Mouse (Mus musculus) cerebellum, postnatal 14 days (tissue): Measurements from ENCODE around the gene Sf3a2.

Experiments used
- DNase-seq, 2 experiments: peaks; one replicate each; pipeline ENCODE4 v3.0.0; 2021; ENCODE audit warnings: mixed read lengths in 2 of 2

The Sf3a2 gene

GRCm38 (mm10) chr10:80798150-80799006 is at the start of gene Sf3a2, which contains the start of gene Plekhj1:
Gene Sf3a2, plus strand, starts transcription at chr10:80798198.
Gene Plekhj1, minus strand, starts transcription at chr10:80798626.
- peak; percentile 98 for DNase-seq

- DNase-seq = no peak
These were observed 49.4 kb upstream of the Sf3a2 start for GRCm38 (mm10) chr10:80748609-80749008.

GRCm38 (mm10) chr10:80751188-80751832 is 46.7 kb upstream of the Sf3a2 start:
- DNase-seq = peak; percentile 44 to 46

DNA sequence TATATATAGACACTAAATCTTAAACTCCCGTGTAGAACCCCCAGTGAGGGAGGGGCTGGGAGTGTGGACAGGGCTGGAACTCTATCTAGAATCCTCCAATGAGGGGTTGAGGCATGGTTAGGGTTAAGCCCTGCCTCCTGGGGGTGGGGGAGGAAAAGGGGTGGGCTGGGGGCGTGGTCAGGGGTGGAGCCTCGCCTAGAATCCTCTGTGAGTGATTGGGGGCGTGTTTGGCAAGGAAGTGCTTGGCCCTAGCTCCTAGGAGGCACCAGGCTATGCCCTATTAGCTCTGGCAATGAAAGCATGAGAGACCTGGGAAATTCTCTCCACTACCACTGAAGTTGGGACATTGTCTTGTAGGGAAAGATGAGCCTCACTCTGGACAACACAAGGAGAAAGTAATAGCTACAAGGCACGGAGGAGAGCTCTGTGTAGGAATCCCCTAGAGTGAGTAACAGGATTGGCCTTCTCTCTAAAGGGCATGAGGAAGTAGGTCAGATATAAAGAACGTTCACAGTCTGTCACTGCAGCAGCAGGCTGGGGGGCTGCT is 45.8 kb upstream of the Sf3a2 start:
- peak; percentile 57 to 81 for DNase-seq

DNA sequence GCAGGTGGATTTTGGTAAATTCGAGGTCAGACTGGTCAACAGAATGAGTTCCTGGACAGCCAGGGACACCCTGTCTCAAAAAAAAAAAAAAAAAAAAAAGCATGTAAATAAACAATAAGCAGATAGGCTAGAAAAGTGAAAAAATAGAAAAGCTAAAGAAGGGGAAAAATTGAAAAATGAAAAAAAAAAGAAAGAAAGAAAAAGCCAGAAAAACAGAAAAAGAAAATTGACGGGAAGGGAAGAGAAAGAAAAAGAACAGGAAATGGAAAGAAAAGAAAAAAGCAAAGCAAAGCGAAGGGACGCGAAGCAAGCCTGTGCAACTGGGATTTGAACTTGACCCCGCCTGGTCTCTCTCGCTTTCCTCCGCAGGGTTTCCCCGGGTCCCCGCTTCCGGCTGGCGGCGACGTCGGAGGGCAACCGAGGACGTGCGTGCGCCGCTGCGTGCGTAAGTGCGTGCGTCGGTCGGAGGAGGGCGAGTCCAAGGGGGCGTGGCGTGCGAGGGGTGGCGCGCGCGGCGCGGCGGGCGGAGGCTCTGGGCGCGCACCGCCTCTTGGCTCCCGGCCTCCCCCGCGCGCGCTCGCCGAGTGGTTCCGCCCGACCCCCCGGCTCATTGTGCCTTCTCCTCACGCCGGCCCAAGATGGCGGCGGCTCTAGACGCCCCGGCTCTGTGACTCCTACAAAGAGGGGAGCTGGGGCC is 43.3 kb upstream of the Sf3a2 start, which contains the start of gene Dot1l:
Dot1l (plus strand) TSS at position 613 of the 697 bp plus-strand sequence.
- peak; percentile 99 to 100 for DNase-seq

- no peak for DNase-seq
These were observed 42.5 kb upstream of the Sf3a2 start for GRCm38 (mm10) chr10:80755291-80756015.

DNA sequence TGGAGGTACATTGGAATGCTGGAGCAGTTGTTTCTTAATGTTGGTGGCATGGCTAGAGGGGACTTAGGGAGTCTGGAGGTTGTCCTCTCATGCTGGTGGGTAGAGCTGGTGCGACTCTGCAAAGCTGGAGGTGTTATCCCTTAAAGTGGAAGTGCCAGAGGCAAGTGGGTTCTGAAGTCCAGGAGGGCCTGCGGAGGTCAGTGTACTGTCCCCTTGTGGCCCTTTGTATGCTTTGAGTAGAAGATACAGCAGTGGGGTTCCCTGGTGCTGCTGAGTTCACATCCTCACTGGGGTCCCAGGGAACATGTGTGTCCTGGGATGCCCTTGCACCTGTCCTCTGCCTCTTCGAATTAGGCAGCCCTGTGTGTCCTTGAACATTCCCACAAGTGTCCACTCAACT is 41.9 kb upstream of the Sf3a2 start:
- DNase-seq = peak in 1 of 2 experiments; percentile 29

- DNase-seq = no peak
These were observed 41.5 kb upstream of the Sf3a2 start for GRCm38 (mm10) chr10:80756509-80756908.

DNA sequence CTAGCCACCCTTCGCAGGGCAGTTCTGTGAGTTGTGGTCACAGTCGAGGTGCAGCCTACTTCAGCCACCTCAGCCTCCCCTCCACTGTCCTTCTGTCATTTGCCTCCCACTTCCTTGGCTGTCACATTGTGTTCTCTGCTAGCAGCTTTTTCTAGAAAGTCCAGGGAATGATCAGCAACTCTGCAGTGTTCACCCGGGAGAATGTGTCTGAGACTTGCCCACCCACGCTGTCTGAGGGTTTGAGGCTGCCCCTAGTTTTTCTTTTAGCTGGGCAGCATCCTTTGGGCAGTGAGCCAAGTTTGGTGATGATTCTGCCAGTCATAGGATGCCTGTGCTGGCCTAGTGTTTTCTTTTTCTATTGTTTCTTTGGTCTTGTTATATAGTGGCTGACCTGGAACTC is 41.0 kb upstream of the Sf3a2 start:
- peak; percentile 54 to 61 for DNase-seq

GRCm38 (mm10) chr10:80757717-80758116 is 40.3 kb upstream of the Sf3a2 start:
- peak; percentile 54 to 69 for DNase-seq

DNA sequence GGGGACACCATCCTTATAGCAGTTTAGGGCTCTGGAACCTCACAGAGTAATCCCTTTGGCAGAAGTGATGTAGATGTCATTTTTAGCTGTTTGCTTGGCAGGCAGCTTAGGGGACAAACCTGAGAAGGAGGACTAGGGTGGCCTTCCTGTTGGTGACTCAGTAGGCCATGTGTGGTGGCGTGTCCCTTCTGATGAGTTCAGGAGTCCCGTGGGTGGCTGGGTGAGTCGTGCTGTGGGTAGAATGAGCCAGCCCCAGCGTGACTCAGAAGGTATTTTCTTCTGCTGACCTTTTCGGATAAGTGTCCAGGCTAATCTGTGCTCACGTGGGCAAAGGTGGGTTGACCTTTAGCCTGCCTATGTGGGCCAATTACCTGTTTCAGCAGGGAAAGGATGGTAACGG is 39.3 kb upstream of the Sf3a2 start:
- no peak for DNase-seq

DNA sequence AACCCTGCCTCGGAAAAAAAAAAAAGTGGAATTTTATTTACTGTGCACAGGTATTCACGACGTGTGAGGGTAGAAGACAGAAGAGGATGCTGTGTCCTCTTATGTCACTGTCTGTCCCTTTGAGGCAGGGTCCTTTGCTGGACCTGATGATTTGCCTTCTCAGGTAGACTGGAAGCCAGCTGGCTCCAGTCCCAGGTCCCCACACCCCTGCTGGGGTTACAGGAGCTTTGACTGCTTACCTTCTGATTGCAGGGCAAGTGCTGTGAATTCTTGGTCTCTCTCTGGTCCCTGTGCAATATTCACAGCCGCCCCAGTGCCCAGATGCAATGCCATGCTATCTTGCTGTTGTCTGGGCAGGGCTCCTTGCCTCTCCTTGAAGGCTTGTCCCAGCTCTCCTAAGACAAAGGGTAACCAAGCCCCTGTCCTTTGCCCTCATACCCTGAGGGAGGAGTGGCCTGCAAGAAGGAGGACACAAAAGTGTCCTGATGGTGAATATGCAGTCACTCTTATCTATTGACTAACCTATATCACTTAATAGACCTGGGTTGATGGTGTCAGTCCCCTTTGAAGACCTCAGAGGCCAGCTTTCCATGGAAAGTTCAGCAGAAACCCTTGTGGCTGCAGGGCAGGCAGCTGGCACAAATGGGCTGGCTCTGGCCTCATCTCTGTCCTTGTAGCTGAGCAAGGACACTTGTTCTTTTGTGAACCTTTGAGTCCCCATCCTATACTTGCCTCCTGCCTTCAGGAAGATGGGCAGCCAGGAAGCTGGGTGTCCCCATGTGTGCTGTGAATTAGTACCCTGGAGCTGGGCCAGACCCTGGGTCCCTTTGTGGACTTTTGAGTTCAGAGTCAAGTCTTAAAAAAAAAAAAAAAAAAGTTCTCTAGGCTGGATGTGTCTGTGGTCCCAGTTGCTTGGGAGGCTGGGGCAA is 37.1 kb upstream of the Sf3a2 start:
- peak; percentile 61 to 74 for DNase-seq

- DNase-seq = no peak
These were observed 36.2 kb upstream of the Sf3a2 start for GRCm38 (mm10) chr10:80761821-80762220.

DNA sequence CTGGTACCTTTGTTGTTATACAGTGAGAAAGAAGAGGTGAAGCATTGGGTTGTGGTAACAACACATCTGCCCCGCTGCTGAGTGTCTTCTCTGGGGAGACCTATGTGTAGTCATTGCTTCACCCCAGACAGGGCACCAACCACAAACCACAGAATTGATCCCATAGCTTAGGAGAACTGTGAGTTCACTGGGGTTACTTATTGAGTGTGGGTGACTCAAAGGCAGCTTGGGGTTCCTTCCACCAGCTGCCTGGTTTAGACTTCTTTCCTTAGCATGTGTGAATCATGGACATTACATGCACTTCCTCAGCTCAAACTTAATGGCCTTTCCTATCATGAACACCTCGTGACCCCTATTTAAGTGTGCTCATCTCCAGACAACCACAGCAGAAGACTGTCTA is 34.5 kb upstream of the Sf3a2 start:
- no peak for DNase-seq

DNA sequence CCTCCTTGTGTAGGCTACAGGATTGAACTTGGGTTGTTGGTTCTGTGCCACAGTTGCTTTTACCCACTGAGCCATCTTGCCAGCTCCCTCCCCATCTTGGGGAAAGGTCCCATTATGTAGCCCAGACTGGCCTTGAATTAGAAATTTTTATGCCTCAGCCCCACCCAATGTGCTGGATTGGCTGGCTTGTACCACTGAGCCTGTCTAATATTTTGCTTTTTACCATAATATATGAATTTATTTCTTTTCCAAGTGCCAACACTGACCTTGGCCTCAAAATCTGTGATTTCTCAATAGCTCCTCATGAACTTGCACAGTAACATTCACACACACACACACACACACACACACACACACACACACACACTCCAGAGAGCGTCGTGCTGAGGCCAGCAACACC is 32.3 kb upstream of the Sf3a2 start:
- DNase-seq = no peak

DNA sequence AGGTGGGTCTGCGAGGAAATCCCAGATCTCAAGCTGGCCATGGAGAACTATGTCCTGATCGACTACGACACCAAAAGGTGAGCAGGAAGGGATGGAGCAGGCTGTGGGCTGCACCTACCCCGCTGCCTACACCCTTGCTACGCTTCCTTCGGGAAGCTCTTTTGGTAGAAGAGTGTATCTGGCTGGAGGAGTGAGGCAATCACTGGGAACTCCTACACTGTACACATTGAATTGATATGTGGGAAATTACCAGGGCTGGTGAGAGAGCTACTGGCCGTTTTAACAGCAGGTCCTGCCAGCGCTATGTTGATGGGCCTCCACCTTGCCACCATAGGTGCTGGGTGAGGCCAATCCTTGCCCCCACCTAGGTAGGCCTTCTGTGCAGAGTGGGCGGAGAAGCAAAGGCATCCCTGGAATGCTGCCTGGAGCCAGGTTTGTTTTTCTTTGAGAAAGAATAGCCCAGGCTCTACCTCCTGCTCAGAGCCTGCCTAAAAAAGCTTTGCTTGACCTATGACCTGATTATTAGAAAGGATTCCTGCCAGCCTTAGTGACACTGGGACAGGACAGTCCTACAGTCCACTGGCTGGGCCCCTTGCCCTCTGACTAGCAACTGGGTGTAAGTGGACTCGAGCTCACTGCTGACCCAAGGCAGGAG is 31.7 kb upstream of the Sf3a2 start:
- DNase-seq = no peak

DNA sequence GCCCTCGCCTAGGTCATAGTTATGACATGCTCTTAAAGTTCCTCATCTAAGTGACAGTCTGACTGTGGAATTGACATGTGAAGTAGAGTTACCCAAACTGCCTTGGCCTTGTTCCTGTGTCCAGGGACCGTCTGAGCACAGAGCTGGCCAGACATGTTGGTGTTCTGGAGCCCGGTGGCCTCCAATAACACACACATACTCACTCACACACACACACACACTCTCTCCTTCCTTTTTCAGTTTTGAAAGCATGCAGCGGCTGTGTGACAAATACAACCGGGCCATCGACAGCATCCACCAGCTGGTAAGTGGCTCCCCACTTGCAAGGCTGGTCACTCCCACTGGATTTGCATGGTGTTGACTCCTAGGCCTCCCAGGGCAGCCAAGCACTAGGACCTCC is 29.6 kb upstream of the Sf3a2 start:
- DNase-seq = no peak

- DNase-seq = peak in 1 of 2 experiments; percentile 45
These were observed 24.2 kb upstream of the Sf3a2 start for GRCm38 (mm10) chr10:80773816-80774215.

DNA sequence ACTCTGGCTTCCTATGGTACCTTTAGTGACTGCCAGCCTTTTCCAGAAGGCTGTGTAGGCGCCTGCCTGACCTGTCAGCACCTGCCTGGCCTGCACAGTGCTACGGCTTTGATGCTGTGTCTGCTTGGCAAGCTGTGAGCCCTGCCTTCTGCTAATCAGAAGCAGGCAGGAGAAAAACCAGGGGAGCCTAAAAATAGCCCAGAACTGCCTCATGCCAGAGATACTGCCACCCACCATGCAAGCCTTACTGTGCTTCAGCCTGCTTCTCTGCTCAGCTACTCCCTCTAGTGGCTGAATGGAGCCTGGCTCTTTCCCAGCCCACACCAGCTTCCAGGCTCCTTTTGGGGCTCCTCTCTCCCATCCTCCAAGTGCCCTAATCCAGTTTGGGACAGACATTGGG is 23.4 kb upstream of the Sf3a2 start:
- DNase-seq = peak; percentile 97 to 98

DNA sequence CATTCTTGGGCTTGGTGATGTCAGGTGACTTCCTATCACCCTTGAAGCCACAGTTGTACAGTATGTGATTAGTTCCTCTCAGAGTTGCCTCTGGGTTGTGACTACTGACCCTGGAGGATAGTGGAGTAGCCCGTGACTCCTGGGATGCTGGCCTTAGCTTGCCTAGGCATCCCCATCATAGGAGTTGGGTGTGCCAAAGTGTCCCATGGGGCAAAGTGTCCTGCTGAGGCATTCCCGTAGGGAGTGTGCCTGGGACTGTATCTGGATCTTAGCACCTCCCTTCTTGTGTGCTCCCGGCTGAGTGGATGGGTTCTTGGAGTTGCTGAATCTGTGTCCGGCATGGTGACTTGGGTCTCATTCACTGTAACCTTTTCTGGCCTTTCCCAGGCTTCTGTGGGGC is 23.0 kb upstream of the Sf3a2 start:
- peak in 1 of 2 experiments; percentile 61 for DNase-seq

DNA sequence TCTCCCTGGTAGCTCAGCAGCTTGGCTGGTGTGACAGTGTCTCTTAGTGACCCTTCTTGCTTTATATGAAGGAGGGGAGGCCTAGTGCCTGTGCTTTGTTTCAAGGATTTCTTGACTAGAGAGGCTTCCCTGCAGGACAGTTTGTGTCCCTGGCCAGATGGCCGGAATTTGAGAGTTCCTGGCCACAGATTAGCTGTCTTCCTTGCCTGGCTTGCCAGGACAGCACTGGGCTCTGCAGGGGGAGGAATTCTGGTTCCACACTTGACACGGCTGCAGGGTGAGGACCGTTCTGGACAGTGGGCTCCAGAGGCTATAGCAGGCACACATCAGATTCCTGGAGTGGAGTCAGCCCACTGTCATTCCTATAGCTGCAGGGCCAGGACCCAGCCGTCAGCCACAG is 22.3 kb upstream of the Sf3a2 start:
- DNase-seq = peak; percentile 76 to 83
